Mouse (Mus musculus): Measurements from ENCODE around the gene Ostm1. TPM values are rescaled to one million over a fixed set of nuclear protein-coding genes. Genes with fewer than 3 reads are reported as not detected.

Gene Ostm1
- total RNA-seq, 2 experiments from 2014 or later: 6.7 to 7.4 TPM

DNA sequence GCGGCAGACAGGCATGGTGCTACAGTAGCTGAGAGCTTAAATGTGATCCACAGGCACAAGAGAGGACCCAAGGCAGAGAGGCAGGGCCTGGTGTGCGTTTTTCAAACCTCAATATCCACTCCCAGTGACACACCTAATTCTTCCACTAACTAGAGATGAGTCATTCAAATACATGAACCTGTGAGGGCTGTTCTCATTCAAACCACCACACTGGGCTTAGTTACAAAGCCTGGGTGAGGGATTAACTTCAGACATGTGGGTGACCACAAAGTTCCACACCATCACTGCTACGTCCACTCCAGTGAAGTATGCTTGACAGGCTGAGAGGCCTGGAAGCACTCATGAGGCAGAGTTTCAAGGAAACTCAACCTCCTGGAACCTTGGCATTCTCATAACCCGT lies 86.3 kb downstream of the Ostm1 start:
- no peak for DNase-seq (ENCODE audit: low spot score in 2 of 2)

DNA sequence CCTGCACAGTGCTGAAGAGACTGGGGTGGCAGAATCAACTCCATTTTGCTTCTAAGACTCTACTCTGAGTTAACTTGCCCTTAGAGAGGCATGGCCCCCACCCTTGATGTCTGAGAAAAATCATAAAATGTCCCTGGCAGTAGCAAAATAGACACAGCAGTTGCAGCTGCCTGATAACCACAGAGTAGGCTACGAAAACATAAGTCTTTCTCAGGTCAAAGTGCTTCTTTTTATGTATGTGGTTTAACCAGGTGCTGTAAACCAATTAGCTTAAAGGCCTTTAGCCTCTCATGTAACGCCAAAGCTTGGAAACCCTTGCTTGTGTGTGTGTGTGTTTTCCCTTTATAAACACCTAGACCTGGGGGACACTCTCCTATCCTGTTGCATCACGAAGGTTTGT lies 89.2 kb downstream of the Ostm1 start:
- DNase-seq (ENCODE audit: low spot score in 2 of 2): no peak

DNA sequence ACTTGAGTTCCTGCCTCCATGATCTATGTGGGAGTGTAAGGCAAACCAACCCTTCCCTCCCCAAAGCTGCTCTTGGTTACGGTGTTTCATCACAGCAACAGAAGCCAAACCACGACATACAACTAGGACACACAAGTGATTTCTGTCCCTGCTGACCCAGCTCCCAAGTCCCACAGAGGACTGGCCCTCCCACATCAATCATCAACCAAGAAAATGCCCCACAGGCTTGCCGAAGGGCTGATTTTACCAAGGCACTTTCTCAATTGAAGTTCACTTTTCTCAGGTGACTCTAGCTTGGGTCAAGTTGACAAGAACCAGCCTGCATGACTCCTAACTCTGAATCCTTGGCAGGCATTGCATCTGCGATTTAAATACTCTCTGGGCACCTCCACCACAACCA lies 91.9 kb downstream of the Ostm1 start:
- DNase-seq (ENCODE audit: low spot score in 2 of 2): no peak

DNA sequence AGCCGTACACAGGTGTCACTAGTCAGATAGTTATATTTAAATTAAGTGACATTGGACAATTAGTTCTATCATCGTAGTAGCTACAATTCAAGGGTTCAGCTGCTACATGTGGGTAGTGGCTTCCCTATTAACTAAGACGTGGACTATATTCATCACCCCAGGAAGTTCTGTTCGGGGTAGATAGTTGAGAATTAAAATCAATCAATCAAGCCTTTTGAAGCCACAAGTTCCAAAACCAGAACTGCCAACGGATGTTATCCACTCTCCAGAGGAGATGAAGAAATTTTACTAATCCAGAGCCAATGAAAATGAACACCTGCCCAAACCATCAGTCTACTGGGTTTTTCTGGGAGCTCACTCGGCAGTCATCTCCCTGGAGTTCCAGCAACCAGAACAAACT lies 94.7 kb downstream of the Ostm1 start:
- DNase-seq (ENCODE audit: low spot score in 2 of 2): no peak

DNA sequence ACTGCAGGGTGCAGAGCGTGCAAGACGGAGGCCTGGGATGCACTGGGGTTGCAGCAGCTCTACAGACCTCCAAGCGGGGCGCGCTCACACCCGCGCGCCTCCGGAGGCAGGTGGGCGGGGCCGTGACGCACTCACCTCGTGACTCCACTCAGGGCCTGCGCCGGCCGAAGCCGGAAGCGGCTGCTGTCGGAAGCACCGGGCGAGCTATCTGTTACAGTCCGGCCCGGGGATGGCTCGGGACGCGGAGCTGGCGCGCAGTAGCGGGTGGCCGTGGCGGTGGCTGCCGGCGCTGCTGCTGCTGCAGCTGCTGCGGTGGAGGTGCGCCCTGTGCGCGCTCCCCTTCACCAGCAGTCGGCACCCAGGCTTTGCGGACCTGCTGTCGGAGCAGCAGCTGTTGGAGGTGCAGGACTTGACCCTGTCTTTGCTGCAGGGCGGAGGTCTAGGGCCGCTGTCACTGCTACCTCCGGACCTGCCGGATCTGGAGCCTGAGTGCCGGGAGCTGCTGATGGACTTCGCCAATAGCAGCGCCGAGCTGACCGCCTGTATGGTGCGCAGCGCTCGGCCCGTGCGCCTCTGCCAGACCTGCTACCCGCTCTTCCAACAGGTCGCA lies 95.2 kb downstream of the Ostm1 start:
- DNase-seq (ENCODE audit: low spot score in 2 of 2): peak; percentile 84 to 90

DNA sequence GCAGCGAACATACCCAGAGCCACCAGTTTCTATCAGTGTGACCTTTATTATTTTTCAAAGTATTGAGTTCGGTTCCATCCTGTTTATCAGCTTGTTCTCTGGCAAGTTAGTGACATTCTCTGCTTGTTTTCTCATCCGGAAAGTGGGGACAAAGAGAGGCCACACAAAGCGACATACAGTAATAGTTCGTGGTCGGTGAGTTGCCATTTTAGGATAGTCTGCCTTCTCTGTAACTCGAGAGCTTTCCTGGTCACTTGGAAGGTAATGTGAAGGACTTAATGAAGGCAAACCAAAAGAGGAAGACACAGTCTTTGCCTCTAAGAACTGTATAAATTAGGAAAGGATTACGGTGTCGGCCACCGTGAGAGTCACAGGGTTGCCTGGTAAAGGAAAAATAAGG lies 96.0 kb downstream of the Ostm1 start:
- no peak for DNase-seq (ENCODE audit: low spot score in 2 of 2)

DNA sequence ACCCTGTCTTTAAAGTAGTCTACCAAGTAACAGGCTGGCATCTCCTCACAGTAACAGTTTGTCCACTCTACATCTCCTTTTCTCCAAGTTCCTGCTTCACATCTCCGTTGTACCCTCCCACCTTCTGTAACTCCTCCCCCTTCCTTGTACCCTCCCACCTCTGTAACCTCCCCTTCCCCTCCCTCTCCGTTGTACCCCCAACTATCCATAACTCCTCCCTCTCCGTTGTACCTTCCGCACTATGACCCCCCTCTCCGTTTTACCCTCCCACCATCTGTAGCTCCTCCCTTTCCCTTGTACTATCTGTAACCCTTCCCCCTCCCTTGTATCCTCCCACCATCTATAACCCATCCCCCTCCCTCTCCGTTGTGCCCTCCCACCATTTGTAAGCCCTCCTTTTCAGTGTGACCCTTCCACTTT lies 97.0 kb downstream of the Ostm1 start:
- no peak for DNase-seq (ENCODE audit: low spot score in 2 of 2)

DNA sequence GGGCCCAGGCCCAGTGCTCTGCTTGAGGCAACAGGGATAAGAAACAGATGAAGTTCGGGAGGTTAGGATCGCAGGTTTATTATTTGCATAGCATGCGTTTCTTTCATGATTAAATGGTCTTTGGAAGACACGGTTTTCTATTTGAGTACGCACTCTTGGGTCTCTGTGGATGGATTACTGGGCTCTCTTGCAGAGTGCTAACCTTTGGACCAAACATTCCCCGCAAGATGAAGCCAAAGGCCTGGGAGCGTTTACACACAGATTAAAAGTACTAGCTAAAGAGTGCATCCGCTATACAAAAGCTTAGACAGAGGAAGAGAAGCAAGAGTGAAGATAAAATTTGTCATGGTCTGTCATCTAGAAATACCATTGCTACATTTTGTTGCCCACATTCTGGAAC lies 98.8 kb downstream of the Ostm1 start:
- no peak for DNase-seq (ENCODE audit: low spot score in 2 of 2)

DNA sequence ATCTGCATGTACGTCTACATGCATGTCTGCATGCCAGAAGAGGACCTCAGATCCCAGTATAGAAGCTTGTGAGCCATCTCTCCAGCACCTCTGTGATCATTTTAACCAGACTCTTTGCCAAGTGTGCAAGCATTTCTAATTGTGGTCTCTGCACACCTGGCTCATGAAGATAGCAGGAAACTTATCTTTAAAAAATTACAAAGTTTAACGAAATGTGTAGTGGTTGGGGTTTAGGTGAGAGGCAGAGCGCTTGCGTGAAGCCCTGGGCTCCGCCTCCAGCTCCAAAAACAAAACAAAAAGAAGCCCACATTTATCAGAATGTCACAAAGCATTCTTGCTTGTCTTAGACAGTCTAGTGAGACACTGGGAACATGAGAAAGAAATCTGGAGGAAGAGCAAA lies 104.3 kb downstream of the Ostm1 start:
- DNase-seq (ENCODE audit: low spot score in 2 of 2): no peak

DNA sequence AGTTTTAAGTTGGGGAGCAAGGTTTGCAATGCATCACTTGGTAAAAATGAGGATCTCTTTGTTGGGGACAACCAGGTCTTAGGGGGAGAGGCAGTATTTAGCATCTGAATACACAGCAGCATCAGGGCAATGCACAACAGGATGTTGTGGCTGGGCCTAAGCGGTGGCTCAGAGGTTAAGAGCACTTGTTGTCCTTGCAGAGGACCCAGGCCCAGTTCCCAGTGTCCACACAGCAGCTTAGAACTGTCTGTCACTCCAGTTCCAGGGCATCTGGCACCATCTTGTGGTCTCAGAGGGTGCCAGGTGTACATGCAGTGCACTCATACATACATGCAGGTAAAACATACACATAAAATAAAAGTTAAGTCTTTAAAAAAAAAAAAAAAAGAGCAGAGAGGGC lies 106.1 kb downstream of the Ostm1 start:
- DNase-seq (ENCODE audit: low spot score in 2 of 2): no peak

DNA sequence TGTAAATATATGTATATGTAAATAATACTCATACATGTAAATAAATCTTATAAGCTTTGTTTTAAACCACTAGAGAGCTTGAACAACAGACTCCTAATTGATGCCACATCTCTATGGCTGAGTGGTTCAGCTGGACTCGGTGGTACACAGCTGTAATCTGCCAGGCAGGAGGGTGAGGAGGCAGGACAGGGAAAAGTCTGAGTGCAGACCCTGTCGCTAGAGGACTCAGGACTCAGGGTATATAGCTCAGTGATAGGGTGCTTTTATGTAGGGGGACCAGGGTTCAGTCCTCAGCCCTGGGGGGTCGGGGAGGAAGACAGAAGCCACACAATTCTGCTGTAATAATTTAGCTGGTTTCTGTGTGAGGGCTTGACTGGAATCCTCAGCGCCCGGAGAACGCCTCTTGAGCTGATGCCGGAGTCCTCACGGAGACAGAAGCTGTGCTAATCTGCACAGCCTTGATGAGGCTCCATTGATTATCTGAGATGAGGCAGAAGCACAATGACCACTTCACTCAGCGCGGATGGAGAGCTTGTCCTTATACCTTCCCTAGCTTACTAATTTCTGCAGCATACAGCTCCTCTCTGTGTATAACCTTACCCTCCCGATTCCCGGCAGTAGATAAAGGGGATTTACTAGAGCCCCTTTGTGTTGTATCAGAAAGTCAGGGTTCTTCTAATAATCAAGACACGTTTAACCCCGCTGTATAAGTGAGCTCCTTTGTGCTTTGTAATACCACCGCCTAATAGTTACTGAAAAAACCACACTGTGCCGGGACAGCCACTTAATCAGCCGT lies 106.8 kb downstream of the Ostm1 start:
- DNase-seq (ENCODE audit: low spot score in 2 of 2): no peak

DNA sequence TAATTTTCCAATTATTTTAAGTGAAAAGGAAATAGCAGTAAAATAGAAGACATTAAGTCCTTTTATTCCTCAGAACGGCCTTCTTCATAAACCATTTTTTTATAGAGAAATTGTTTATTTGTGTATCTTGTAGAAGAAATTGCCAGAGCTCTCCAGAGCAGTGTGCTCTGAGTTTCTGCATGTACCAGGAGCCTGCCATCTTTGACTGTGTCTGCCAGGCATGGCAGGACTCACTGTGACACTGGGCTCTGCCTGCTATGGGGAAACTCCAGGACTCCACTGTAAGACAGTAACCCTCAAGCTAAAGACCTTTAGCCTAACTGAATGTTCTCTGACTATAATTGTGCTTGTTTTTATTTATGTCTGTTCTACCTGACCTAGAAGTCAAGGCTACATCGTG lies 107.4 kb downstream of the Ostm1 start:
- no peak for DNase-seq (ENCODE audit: low spot score in 2 of 2)

DNA sequence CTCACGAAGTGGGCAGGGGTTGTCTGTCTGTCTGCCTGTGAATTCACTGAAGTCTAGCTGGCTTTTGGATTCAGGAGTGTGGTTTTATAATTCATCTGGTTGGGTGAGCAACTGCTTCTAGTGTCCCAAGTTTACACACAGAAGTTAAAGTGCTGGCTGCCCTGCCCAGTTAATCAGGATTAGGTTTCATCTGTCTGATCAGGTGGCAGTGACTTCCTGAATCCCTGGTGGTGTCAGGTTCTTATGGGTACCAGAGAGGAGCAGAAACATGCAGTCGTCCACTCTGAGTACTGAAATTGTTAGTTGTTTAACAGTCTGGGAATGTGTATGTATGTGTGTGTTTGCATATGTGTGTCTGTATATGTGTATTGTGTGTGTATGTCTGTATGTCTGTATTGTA lies 108.5 kb downstream of the Ostm1 start:
- DNase-seq (ENCODE audit: low spot score in 2 of 2): no peak

DNA sequence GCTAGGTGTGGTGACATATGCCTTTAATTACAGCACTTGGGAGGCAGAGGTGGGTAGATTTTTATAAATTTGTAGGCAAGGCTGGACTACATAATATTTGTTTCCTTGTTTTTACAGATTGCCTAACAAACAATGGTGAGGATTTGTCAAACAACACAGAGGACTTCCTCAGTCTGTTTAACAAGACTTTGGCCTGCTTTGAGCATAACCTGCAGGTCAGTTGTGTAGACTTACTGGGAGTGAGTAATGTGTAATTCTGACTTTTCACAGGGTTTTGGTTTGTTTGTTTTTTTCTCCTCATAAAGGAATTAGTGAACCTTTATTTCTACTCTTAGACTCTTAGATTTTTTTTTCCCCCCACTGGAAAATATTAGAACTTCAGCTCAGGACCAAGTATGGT lies 109.2 kb downstream of the Ostm1 start:
- DNase-seq (ENCODE audit: low spot score in 2 of 2): no peak

DNA sequence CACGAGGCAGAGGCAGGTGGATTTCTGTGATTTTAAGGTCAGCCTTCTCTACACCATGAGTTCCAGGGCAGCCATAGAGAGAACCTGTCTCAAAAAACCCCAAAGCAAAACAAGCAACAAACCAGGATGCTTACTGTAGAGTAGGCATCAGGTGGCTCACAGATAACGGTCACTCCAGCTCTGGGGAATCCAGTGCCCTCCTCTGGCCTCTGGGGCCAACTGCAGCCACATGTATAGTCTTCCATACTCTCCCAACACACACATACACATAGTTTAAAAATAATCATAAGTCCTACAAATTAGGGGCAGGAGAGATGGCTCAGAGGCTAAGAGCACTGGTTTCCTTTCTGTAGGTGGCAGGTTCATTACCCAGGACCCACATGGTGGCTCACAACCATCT lies 109.9 kb downstream of the Ostm1 start:
- DNase-seq (ENCODE audit: low spot score in 2 of 2): no peak

DNA sequence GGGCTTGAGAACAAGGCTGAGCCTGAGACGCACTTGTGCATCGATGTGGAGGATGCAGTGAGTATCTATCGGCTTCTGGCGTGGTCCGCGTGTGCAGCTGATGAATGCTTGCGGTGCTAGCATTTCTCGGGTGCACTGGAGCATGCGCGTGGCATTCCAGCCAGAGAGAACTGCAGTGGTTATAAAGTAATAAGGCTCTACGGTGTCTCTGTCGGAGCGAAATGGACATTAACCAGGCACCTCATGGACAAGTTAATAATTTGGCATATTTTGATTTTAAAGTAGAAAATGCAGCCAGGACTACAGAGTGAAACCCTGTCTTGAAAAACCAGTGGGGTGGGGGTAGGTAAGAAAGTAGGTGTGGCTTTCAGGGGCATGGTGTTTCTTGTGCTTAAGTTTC lies 112.7 kb downstream of the Ostm1 start:
- DNase-seq (ENCODE audit: low spot score in 2 of 2): no peak

DNA sequence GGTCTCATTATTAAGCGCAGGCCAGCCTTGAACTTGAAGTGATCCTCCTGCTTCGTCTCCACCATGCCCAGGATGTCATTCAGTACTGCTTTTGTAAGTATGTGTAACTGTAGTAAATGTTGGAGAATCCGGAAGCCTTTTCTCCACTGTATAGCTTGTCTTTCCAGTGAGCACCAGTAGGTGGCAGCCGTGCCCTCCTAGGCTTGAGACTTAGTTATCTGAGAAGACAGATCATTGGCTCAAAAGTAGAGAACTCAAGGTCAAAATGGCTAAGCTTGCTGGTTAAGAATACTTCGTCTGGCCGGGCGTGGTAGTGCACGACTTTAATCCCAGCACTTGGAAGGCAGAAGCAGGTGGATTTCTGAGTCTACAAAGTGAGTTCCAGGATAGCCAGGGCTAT lies 113.4 kb downstream of the Ostm1 start:
- DNase-seq (ENCODE audit: low spot score in 2 of 2): peak in 1 of 2 experiments; percentile 41

DNA sequence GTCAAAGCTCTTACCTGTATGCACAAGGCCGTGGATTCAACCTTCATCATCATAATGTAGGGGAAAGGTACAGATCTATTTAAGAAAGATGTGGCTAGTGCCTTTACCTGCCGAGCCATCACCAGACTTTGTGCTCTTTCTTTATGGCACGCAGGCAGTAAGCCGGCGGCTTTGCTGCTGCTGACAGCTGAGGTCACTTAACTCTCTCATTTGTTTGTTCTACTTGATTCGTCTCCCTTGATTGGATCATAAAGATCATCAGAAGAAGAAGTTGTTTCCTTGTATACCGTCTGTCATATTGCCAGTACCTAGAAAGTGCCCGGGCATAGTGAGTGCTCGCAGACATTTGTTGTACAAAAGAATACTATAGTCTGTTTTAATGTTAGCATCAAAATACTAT lies 114.8 kb downstream of the Ostm1 start:
- no peak for DNase-seq (ENCODE audit: low spot score in 2 of 2)

DNA sequence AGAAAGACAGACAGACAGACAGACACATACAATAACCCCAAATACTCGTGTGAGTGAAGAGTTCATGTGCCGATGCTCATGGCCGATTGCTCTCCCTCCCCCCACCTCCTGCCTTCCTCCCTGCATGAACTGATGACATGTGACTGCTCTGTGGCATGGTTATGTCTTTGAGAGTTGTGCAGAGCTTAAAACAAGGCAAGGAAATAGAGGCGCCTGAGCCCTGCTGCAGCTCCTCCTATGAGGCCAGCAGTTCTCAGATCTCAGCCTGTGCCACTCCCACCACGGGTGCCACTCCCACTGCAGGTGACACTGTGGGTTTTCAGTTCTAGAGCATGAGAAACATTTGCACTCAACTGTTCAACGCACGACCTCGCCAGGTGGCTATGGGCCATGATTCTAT lies 115.4 kb downstream of the Ostm1 start:
- DNase-seq (ENCODE audit: low spot score in 2 of 2): no peak

DNA sequence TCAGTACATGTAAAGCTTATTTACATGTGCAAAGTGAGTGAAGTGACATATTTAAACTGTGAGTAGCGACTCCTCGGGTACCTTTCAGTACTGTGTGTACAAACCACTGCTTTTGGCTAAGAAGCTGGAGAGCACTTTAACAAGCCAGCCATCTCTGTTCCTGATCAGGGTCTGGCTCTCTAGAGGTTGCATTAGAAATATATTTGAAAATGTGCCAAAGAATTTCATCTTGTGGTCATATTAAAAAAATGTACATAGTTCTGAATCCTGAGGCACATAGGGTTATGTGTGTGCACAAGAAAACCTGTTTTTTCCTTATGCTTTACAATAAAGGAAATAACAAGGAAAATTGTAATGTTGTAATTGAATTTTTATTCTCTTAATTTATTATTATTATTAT lies 118.5 kb downstream of the Ostm1 start:
- DNase-seq (ENCODE audit: low spot score in 2 of 2): no peak

DNA sequence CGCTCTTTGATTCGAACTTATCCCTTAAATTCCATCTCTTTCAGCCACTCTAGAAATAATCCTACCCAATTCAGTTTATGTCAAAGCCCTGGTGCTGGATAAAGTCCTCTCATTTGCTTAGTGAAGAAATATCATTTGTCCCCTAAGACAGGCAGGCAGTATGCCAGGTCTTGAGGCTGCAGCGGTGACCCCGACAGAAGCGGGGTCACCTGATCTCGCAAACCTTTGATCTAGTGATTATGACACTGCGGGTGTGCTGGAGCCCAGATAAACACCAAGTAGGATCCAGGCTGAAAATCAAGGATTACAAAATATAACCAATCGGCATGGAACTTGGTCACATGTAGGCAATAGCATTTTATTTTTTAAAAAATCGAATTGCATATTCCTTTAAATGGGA lies 131.1 kb downstream of the Ostm1 start:
- no peak for DNase-seq (ENCODE audit: low spot score in 2 of 2)

DNA sequence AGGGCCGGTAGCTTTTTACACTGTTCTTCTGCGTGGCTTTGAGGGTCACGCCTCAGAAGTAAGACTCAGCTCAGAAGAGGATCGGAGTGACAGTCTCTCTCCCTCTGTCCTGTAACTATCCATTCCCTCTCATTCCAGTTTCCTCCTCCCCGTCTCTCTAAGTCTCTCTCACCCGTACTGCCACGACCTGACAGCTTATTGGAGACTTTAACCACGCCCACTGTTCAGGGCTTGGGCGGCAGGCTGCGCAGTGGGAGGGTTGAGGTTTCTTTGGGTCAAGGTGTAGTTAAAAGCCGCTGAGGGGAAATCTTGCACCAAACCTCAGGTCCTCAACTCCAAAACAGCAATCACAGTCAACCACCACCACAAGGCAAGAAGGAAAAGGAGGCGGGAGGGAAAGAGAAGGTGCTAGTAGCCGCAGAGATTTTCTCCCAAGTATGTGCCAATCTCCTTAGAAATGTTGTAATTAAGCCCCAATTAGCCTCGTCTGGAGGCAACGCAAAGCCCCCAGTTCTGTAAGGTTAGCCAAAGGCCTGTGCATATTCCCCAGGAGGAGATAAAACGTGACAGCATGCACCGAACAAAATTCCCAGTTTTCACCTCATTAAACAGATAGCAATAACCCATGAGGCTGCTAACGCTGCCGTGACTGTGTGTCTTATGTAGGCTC lies 131.9 kb downstream of the Ostm1 start:
- DNase-seq (ENCODE audit: low spot score in 2 of 2): no peak

DNA sequence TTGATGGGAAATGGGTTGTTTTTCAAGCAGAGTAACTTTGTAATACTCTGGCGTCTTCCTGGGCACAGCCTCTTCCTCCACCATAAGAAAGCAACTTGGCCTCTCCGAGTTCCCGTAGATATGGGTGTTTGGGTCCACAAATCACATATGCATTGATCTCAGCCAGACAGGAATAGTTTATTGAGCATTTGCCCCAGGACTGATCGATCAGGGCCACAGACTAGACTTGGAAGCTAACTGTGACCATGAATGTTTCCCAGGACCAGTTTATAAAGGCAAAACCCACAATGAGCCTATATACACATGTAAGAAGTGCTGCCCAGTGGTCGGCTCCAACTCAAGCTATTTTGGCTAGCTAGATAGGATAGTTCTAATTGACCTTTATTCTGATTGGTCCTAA lies 138.5 kb downstream of the Ostm1 start:
- DNase-seq (ENCODE audit: low spot score in 2 of 2): no peak

Data from gastrocnemius, postnatal 4 days (tissue).